In the genomic region with DNA sequence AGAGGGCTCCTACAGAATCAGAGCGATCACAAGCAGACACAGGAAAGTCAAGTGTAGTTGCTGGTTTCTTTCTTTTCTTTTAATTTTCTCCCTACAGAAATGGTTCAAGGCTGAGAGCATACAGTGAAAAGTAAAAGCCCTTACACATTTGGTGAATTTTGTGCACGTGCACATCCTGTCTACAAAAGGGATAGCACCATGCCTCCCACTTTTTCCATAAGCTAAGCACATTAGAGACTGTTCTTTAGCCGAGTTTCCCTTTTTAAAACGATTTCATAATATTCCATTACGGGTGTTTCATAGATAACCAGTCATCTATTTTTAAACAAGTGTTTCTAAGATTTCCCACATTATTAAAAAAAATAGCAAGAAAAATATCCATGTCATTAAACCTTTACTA, we compare ENCODE assay signal across 29 mouse cellular contexts. TPM values are rescaled to one million over a fixed set of nuclear protein-coding genes. Genes with fewer than 3 reads are reported as not detected.
A peak's percentile ranks its signal among the peaks of the same experiment; 100 is the strongest.
DNase-seq lines count a peak whose midpoint lies in the region; ATAC-seq lines count a peak whose summit lies in the region.
"Had no signal": no experiment of that assay in that cellular context is flagged by ENCODE, and none has a peak within 500 bp of the region (broad histone marks: within the 10 kb centered on the region; RNA-seq: fewer than 3 reads in every experiment).

No protein-coding gene starts in this region.

- no peak overlapping the region for H3K9ac ChIP-seq in midbrain, embryonic 11.5 days (ENCODE audit: low read length)
- no peak overlapping the region for H3K9ac ChIP-seq in liver, embryonic 12.5 days
- H3K9ac ChIP-seq: embryonic facial prominence, embryonic 13.5 days; forebrain, embryonic 12.5 days; forebrain, embryonic 15.5 days; heart, embryonic 12.5 days; heart, embryonic 15.5 days; hindbrain, embryonic 15.5 days had no signal

- H3K9me3 ChIP-seq in midbrain, embryonic 11.5 days (ENCODE audit: control insufficient read depth, low read length): no peaks in the 10 kb centered on the region; the same call in 1 of the 2 replicates
- H3K9me3 ChIP-seq in midbrain, embryonic 10.5 days (replicated peaks): no peaks in the 10 kb centered on the region; the same call in 1 of the 2 replicates
- no peaks in the 10 kb centered on the region for H3K9me3 ChIP-seq in liver, embryonic 12.5 days (replicated peaks)
- H3K9me3 ChIP-seq: embryonic facial prominence, embryonic 13.5 days; forebrain, embryonic 15.5 days; heart, embryonic 15.5 days; hindbrain, embryonic 15.5 days had no signal

- no peak overlapping the region for H3K4me2 ChIP-seq in midbrain, embryonic 11.5 days
- H3K4me2 ChIP-seq in liver, embryonic 12.5 days: no peak overlapping the region
- H3K4me2 ChIP-seq: embryonic facial prominence, embryonic 13.5 days; forebrain, embryonic 12.5 days; forebrain, embryonic 15.5 days; heart, embryonic 12.5 days; heart, embryonic 15.5 days; hindbrain, embryonic 15.5 days had no signal

- ATAC-seq in midbrain, embryonic 11.5 days (ENCODE audit: low FRiP score): no peak
- ATAC-seq in granulocyte monocyte progenitor cell, adult 5-6 weeks (replicated peaks; ENCODE audit: poor library complexity, severe bottlenecking): peak; percentile 21; the same call in 1 of the 2 replicates
- ATAC-seq in megakaryocyte, adult 5-6 weeks (ENCODE audit: poor library complexity, severe bottlenecking): peak; percentile 19; the same call in 1 of the 2 replicates
- ATAC-seq in cerebellum, adult (ENCODE audit: insufficient number of reproducible peaks, low FRiP score, low TSS enrichment): no peak
- no peak for ATAC-seq in liver, embryonic 12.5 days
- ATAC-seq: activated CD4-positive, CD25-positive, alpha-beta regulatory T cell, adult 4 months; CD4-positive, CD25-positive, alpha-beta regulatory T cell, adult 4 months; forebrain, embryonic 15.5 days; intestine, embryonic 16.5 days had no signal

- DNase-seq in midbrain, embryonic 11.5 days (ENCODE audit: low spot score, missing footprints): peak; percentile 21
- no peak for DNase-seq in midbrain, embryonic 10.5 days (ENCODE audit: low spot score)
- DNase-seq: adrenal gland, adult 8-10 months; adrenal gland, postnatal 25 days; cerebellum, adult 11 months; cerebellum, adult 2 months; cerebellum, postnatal 10 days; cerebellum, postnatal 36 days; embryo, embryonic 11 days; gastrocnemius, postnatal 25 days; heart, postnatal 10 days; heart, postnatal 36 days had no signal

- no peaks in the 10 kb centered on the region for H3K4me1 ChIP-seq in midbrain, embryonic 11.5 days (ENCODE audit: control insufficient read depth, insufficient read depth, low read length)
- H3K4me1 ChIP-seq in midbrain, embryonic 10.5 days: no peaks in the 10 kb centered on the region
- H3K4me1 ChIP-seq in liver, embryonic 12.5 days: no peaks in the 10 kb centered on the region
- H3K4me1 ChIP-seq: embryonic facial prominence, embryonic 10.5 days; embryonic facial prominence, embryonic 13.5 days; forebrain, embryonic 12.5 days; forebrain, embryonic 15.5 days; heart, embryonic 12.5 days; heart, embryonic 15.5 days; hindbrain, embryonic 10.5 days; hindbrain, embryonic 15.5 days had no signal

- no peak overlapping the region for H3K4me3 ChIP-seq in midbrain, embryonic 11.5 days (ENCODE audit: low read depth, low read length)
- H3K4me3 ChIP-seq in midbrain, embryonic 10.5 days: no peak overlapping the region
- H3K4me3 ChIP-seq in liver, embryonic 12.5 days: no peak overlapping the region
- H3K4me3 ChIP-seq: embryonic facial prominence, embryonic 10.5 days; embryonic facial prominence, embryonic 13.5 days; erythroblast, embryonic 14.5 days; forebrain, embryonic 12.5 days; forebrain, embryonic 15.5 days; heart, embryonic 12.5 days; heart, embryonic 15.5 days; hindbrain, embryonic 10.5 days; hindbrain, embryonic 15.5 days had no signal

- WGBS in midbrain, embryonic 11.5 days: 89% methylated on average over 5 of the region's 5 CpGs
- 86% methylated on average over 5 of the region's 5 CpGs for WGBS in midbrain, embryonic 10.5 days
- WGBS in liver, embryonic 12.5 days (ENCODE audit: insufficient replicate concordance): 60% methylated on average over 5 of the region's 5 CpGs

- H3K36me3 ChIP-seq in midbrain, embryonic 11.5 days (ENCODE audit: control insufficient read depth, insufficient read depth, low read length): no peaks in the 10 kb centered on the region
- H3K36me3 ChIP-seq in midbrain, embryonic 10.5 days: no peaks in the 10 kb centered on the region
- no peaks in the 10 kb centered on the region for H3K36me3 ChIP-seq in liver, embryonic 12.5 days
- H3K36me3 ChIP-seq: embryonic facial prominence, embryonic 10.5 days; embryonic facial prominence, embryonic 13.5 days; forebrain, embryonic 12.5 days; forebrain, embryonic 15.5 days; heart, embryonic 12.5 days; heart, embryonic 15.5 days; hindbrain, embryonic 10.5 days; hindbrain, embryonic 15.5 days had no signal

- no peak overlapping the region for H3K27ac ChIP-seq in midbrain, embryonic 11.5 days (ENCODE audit: low read depth, low read length)
- no peak overlapping the region for H3K27ac ChIP-seq in midbrain, embryonic 10.5 days (replicated peaks)
- H3K27ac ChIP-seq in liver, embryonic 12.5 days: no peak overlapping the region
- H3K27ac ChIP-seq: embryonic facial prominence, embryonic 10.5 days; embryonic facial prominence, embryonic 13.5 days; forebrain, embryonic 12.5 days; forebrain, embryonic 15.5 days; heart, embryonic 15.5 days; hindbrain, embryonic 10.5 days; hindbrain, embryonic 15.5 days had no signal

- no peaks in the 10 kb centered on the region for H3K27me3 ChIP-seq in midbrain, embryonic 11.5 days (ENCODE audit: control insufficient read depth, insufficient read depth, low read length)
- H3K27me3 ChIP-seq in midbrain, embryonic 10.5 days (ENCODE audit: low read depth, poor library complexity, severe bottlenecking): no peaks in the 10 kb centered on the region
- H3K27me3 ChIP-seq in liver, embryonic 12.5 days (replicated peaks): no peaks in the 10 kb centered on the region
- H3K27me3 ChIP-seq: embryonic facial prominence, embryonic 13.5 days; forebrain, embryonic 12.5 days; forebrain, embryonic 15.5 days; heart, embryonic 12.5 days; heart, embryonic 15.5 days; hindbrain, embryonic 15.5 days had no signal

RNA-seq across cellular contexts. Expression of gene Cd86, which starts 2.4 kb away (rescaled TPM):
- polyA plus RNA-seq in midbrain, embryonic 11.5 days (2014; fragmentation: Nextera tagmentation; extraction: Ambion mirVana): 1.6 and 2.3 TPM in 2 replicates
- 0.42 and 1.2 TPM in 2 replicates for polyA plus RNA-seq in midbrain, embryonic 10.5 days (2016; fragmentation: Nextera tagmentation; extraction: Ambion mirVana)
- total RNA-seq in granulocyte monocyte progenitor cell, adult 5-6 weeks (2014; fragmentation: Nextera tagmentation): not detected in 2 replicates
- 0.52 and 3.5 TPM in 2 replicates for total RNA-seq in granulocyte monocyte progenitor cell, adult 5-6 weeks (2017)
- 31.9 and 32.8 TPM in 2 replicates for total RNA-seq in megakaryocyte, adult 5-6 weeks (2015)
- 28.1 and 39.5 TPM in 2 replicates for total RNA-seq in megakaryocyte, adult 5-6 weeks (2017)
- polyA plus RNA-seq in liver, embryonic 12.5 days (2016; fragmentation: Nextera tagmentation; extraction: Ambion mirVana): 4.3 and 4.9 TPM in 2 replicates
- polyA plus RNA-seq: C2C12; erythroblast, embryonic 14.5 days had no signal

RNA-seq across cellular contexts. Expression of gene Ildr1, which starts 30.3 kb away (rescaled TPM):
- polyA plus RNA-seq in midbrain, embryonic 11.5 days (2014; fragmentation: Nextera tagmentation; extraction: Ambion mirVana): 0.05 TPM in 1 of 2 replicates, not detected in the other
- polyA plus RNA-seq in midbrain, embryonic 10.5 days (2016; fragmentation: Nextera tagmentation; extraction: Ambion mirVana): 0.11 and 0.15 TPM in 2 replicates
- total RNA-seq in granulocyte monocyte progenitor cell, adult 5-6 weeks (2014; fragmentation: Nextera tagmentation): not detected in 2 replicates
- not detected in 2 replicates for total RNA-seq in granulocyte monocyte progenitor cell, adult 5-6 weeks (2017)
- 0.32 TPM in 1 of 2 replicates, not detected in the other for total RNA-seq in megakaryocyte, adult 5-6 weeks (2015)
- 0.08 and 0.26 TPM in 2 replicates for total RNA-seq in megakaryocyte, adult 5-6 weeks (2017)
- polyA plus RNA-seq in liver, embryonic 12.5 days (2016; fragmentation: Nextera tagmentation; extraction: Ambion mirVana): 0.05 TPM in 2 replicates
- total RNA-seq: adrenal gland, adult 8-10 months; adrenal gland, postnatal 25 days; heart, postnatal 10 days; heart, postnatal 36 days had no signal
- polyA plus RNA-seq: C2C12; erythroblast, embryonic 14.5 days; heart, embryonic 12.5 days had no signal

Comparison
In these comparisons a context has a peak if more than half of its experiments do, and no peak if none do; other contexts are left out.
1. ATAC-seq: peak in granulocyte monocyte progenitor cell, adult 5-6 weeks (single experiment) and megakaryocyte, adult 5-6 weeks (single experiment); none in midbrain, embryonic 11.5 days (single experiment), cerebellum, adult (single experiment) and liver, embryonic 12.5 days (single experiment).